Mouse (Mus musculus) heart, postnatal 0 days (tissue): ENCODE results near the gene Rad9b.

Source experiments
- CTCF ChIP-seq: IDR thresholded peaks from 2 replicates; pipeline ENCODE4 v1.5.1; 2016; ENCODE audit warnings: antibody characterized with exemption, control low read depth, low read depth
- EP300 ChIP-seq: IDR thresholded peaks from 2 replicates; pipeline ENCODE4 v1.6.1; 2016; ENCODE audit warnings: antibody characterized with exemption, low read depth

DNA sequence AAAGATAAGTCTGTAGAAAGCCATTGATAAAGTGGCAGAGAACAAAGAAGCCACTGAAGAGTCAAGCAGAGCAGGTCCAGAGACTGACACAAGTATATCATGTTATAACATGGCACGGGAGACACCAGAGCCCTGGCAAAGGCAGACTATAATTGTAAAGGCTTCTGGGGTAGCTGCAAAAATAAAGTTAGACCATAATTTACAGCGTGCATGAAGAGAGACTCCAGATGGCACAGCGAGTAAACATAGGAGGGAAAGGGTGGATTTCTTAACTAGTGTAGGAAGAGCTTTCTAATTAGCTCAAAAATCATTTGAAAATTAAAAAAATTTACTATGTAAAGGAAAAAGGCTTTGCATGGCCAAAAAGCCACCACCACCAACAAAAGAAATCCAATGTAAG is 26.8 kb downstream of the Rad9b start:
- no peak for TF ChIP-seq EP300
- no peak for TF ChIP-seq CTCF
